Mouse (Mus musculus): Measurements from ENCODE around the gene Rexo4. TPM values are rescaled to one million over a fixed set of nuclear protein-coding genes. Genes with fewer than 3 reads are reported as not detected.

Rexo4 gene
- polyA plus RNA-seq, 1 experiment = not detected

GRCm38 (mm10) chr2:26908710-26909386 lies 55.3 kb downstream of the Rexo4 start:
- TF ChIP-seq CTCF (IDR thresholded peaks at IDR 0.05; ENCODE audit: insufficient read depth, low read depth, low read length) = no peak
- TF ChIP-seq POLR2A (IDR thresholded peaks at IDR 0.05; ENCODE audit: insufficient read depth, low read depth, low read length) = no peak
- H3K4me3 ChIP-seq (ENCODE audit: insufficient read depth, low read depth, low read length) = peak overlapping the region; percentile 17
- WGBS = 71% methylated on average over 18 of the region's 18 CpGs

DNA sequence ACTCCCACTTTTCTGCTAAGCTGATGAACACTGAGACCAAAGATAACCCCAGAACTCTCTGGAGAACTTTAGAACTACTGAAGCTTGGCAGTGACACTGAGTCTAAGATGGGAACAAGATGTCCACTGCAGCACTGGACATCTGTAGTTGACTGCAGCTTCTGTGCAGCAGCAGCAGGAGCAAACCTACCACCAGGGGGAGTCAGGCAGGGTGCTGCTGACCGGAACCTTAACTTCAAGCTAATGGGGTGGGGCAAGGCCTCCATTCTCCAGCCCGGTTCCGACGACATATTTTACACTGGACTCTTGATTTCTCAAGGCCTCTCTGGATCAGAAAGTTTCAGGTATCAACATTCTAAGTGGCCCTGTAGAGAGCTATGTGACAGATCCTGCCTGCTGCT lies 57.1 kb downstream of the Rexo4 start:
- no peak overlapping the region for H3K4me3 ChIP-seq (ENCODE audit: insufficient read depth, low read depth, low read length)
- no peak for TF ChIP-seq POLR2A (IDR thresholded peaks at IDR 0.05; ENCODE audit: insufficient read depth, low read depth, low read length)
- peak; percentile 59 for TF ChIP-seq CTCF (IDR thresholded peaks at IDR 0.05; ENCODE audit: insufficient read depth, low read depth, low read length)
- 35% methylated on average over 4 of the region's 4 CpGs for WGBS
- peaks cover 21% of the 10 kb centered on the region for H3K4me1 ChIP-seq (ENCODE audit: control insufficient read depth, insufficient read depth, low read length)
- H3K27ac ChIP-seq (ENCODE audit: insufficient read depth, low read depth, low read length) = no peak overlapping the region

More at GRCm38 (mm10) chr2:26908710-26909386, 55.3 kb downstream of the Rexo4 start:
- Histone ChIP-seq H3K27ac (ENCODE audit: insufficient read depth, low read depth, low read length) (no peak overlapping the region), H3K4me1 (ENCODE audit: control insufficient read depth, insufficient read depth, low read length) (peaks cover 21% of the 10 kb centered on the region)

GRCm38 (mm10) chr2:26906431-26906830 lies 57.8 kb downstream of the Rexo4 start:
- H3K4me3 ChIP-seq (ENCODE audit: insufficient read depth, low read depth, low read length) = no peak overlapping the region
- 90% methylated on average over 3 of the region's 3 CpGs for WGBS
- peaks cover 15% of the 10 kb centered on the region for H3K4me1 ChIP-seq (ENCODE audit: control insufficient read depth, insufficient read depth, low read length)
- TF ChIP-seq POLR2A (IDR thresholded peaks at IDR 0.05; ENCODE audit: insufficient read depth, low read depth, low read length) (no peak), CTCF (IDR thresholded peaks at IDR 0.05; ENCODE audit: insufficient read depth, low read depth, low read length) (no peak)
- no peak overlapping the region for H3K27ac ChIP-seq (ENCODE audit: insufficient read depth, low read depth, low read length)

GRCm38 (mm10) chr2:26905936-26906335 lies 58.2 kb downstream of the Rexo4 start:
- H3K27ac ChIP-seq (ENCODE audit: insufficient read depth, low read depth, low read length) = no peak overlapping the region
- peaks cover 15% of the 10 kb centered on the region for H3K4me1 ChIP-seq (ENCODE audit: control insufficient read depth, insufficient read depth, low read length)
- no peak overlapping the region for H3K4me3 ChIP-seq (ENCODE audit: insufficient read depth, low read depth, low read length)
- no peak for TF ChIP-seq POLR2A (IDR thresholded peaks at IDR 0.05; ENCODE audit: insufficient read depth, low read depth, low read length)
- TF ChIP-seq CTCF (IDR thresholded peaks at IDR 0.05; ENCODE audit: insufficient read depth, low read depth, low read length) = no peak
- WGBS = 93% methylated on average over 2 of the region's 2 CpGs

Other genes with a start within 250 kb of the Rexo4 start
- gene Abo, start 99.4 kb downstream of the Rexo4 start, polyA plus RNA-seq (2012; ENCODE audit: insufficient read depth, insufficient read length, low replicate concordance, missing spikeins) = not detected in 2 replicates
- gene Surf6, start 61.5 kb downstream of the Rexo4 start, polyA plus RNA-seq (2012; ENCODE audit: insufficient read depth, insufficient read length, low replicate concordance, missing spikeins) = not detected in 2 replicates
- gene Med22, start 53.7 kb downstream of the Rexo4 start, polyA plus RNA-seq (2012; ENCODE audit: insufficient read depth, insufficient read length, low replicate concordance, missing spikeins) = not detected in 2 replicates
- not detected in 2 replicates for gene Rpl7a, start 53.6 kb downstream of the Rexo4 start, polyA plus RNA-seq (2012; ENCODE audit: insufficient read depth, insufficient read length, low replicate concordance, missing spikeins)
- not detected in 2 replicates for gene Surf2, start 48.0 kb downstream of the Rexo4 start, polyA plus RNA-seq (2012; ENCODE audit: insufficient read depth, insufficient read length, low replicate concordance, missing spikeins)
- not detected in 2 replicates for gene Surf1, start 47.9 kb downstream of the Rexo4 start, polyA plus RNA-seq (2012; ENCODE audit: insufficient read depth, insufficient read length, low replicate concordance, missing spikeins)
- gene Surf4, start 30.5 kb downstream of the Rexo4 start, polyA plus RNA-seq (2012; ENCODE audit: insufficient read depth, insufficient read length, low replicate concordance, missing spikeins) = not detected in 2 replicates
- gene Stkld1, start 30.3 kb downstream of the Rexo4 start, polyA plus RNA-seq (2012; ENCODE audit: insufficient read depth, insufficient read length, low replicate concordance, missing spikeins) = not detected in 2 replicates
- not detected in 2 replicates for gene Adamts13, start 9.0 kb upstream of the Rexo4 start, polyA plus RNA-seq (2012; ENCODE audit: insufficient read depth, insufficient read length, low replicate concordance, missing spikeins)
- gene Cacfd1, start 45.5 kb upstream of the Rexo4 start, polyA plus RNA-seq (2012; ENCODE audit: insufficient read depth, insufficient read length, low replicate concordance, missing spikeins) = not detected in 2 replicates
- not detected in 2 replicates for gene Slc2a6, start 63.6 kb upstream of the Rexo4 start, polyA plus RNA-seq (2012; ENCODE audit: insufficient read depth, insufficient read length, low replicate concordance, missing spikeins)
- gene Mymk, start 107.8 kb upstream of the Rexo4 start, polyA plus RNA-seq (2012; ENCODE audit: insufficient read depth, insufficient read length, low replicate concordance, missing spikeins) = not detected in 2 replicates
- gene Adamtsl2, start 115.0 kb upstream of the Rexo4 start, polyA plus RNA-seq (2012; ENCODE audit: insufficient read depth, insufficient read length, low replicate concordance, missing spikeins) = not detected in 2 replicates
- gene Fam163b, start 178.1 kb upstream of the Rexo4 start, polyA plus RNA-seq (2012; ENCODE audit: insufficient read depth, insufficient read length, low replicate concordance, missing spikeins) = 155 TPM in 1 of 2 replicates, not detected in the other
- not detected in 2 replicates for gene Dbh, start 200.8 kb upstream of the Rexo4 start, polyA plus RNA-seq (2012; ENCODE audit: insufficient read depth, insufficient read length, low replicate concordance, missing spikeins)